Mouse (Mus musculus): ENCODE data around the gene Tspo2. TPM values are rescaled to one million over a fixed set of nuclear protein-coding genes. Genes with fewer than 3 reads are reported as not detected.
"Not testable (repeated sequence)": the region's sequence is repeated elsewhere in the genome, so short reads cannot be mapped to it uniquely, and the experiment has no call there.

Gene Tspo2
- polyA plus RNA-seq, 1 experiment from 2014 or later, result 1.5 TPM

DNA sequence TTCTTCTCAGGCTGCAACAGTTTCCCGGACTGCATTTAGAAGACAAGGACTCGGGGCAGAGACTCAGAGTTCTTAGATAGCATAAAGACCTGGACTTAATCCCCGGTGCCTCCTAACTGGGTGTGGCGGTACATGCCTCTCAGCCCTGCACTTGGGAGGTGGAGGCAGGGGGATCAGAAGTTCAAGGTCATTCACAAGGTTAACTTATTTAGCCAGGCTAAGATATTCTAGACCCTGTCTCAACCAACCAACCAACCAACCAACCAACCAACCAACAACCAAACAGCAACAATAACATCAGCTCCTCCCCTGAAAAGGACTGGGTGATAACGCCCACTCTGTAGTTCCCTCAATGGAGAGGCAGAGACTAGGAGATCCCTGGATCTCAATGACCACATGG lies 32.9 kb upstream of the Tspo2 start:
- WGBS, result 91% methylated on average over 5 of the region's 5 CpGs
- H3K27me3 ChIP-seq (ENCODE audit: insufficient read depth, low read length), result no peaks in the 10 kb centered on the region
- no peak overlapping the region for H3K27ac ChIP-seq (ENCODE audit: low read depth)
- ATAC-seq (ENCODE audit: insufficient read depth), result no peak
- H3K9me3 ChIP-seq (ENCODE audit: low read depth, low read length), result no peaks in the 10 kb centered on the region
- TF ChIP-seq CTCF (IDR thresholded peaks at IDR 0.05; ENCODE audit: low read depth), result no peak
- no peaks in the 10 kb centered on the region for H3K36me3 ChIP-seq (ENCODE audit: insufficient read depth)
- no peak overlapping the region for H3K4me2 ChIP-seq
- H3K4me3 ChIP-seq (ENCODE audit: low read depth, low read length), result no peak overlapping the region
- no peak overlapping the region for H3K9ac ChIP-seq
- DNase-seq, result no peak
- no peaks in the 10 kb centered on the region for H3K4me1 ChIP-seq (ENCODE audit: insufficient read depth)

DNA sequence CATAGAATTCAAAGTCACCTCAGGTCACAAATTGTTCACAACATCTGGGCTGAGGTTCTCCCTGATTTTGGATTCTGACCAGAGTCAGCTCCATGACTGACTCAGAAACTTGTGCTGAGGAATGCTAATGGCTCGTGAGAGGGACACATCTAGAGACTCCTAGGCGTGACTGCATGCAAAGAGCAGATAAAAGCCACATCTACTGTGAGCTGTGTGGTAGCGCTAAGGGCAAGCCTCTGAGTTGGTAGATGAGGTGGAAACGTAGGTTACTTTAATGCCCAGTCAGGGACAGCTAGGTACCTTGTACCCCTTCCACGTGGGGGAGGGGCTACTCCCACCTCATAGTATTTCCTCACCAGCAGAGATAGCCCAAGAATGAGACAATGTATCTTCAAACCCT lies 32.4 kb upstream of the Tspo2 start:
- H3K4me1 ChIP-seq (ENCODE audit: insufficient read depth), result no peaks in the 10 kb centered on the region
- WGBS, result 80% methylated on average over 5 of the region's 5 CpGs
- no peak for TF ChIP-seq CTCF (IDR thresholded peaks at IDR 0.05; ENCODE audit: low read depth)
- DNase-seq (no peak), ATAC-seq (ENCODE audit: insufficient read depth) (no peak)
- no peak overlapping the region for H3K27ac ChIP-seq (ENCODE audit: low read depth)
- H3K4me3 ChIP-seq (ENCODE audit: low read depth, low read length), result no peak overlapping the region
- H3K4me2 ChIP-seq, result no peak overlapping the region
- H3K27me3 ChIP-seq (ENCODE audit: insufficient read depth, low read length), result no peaks in the 10 kb centered on the region
- H3K9me3 ChIP-seq (ENCODE audit: low read depth, low read length), result no peaks in the 10 kb centered on the region
- no peaks in the 10 kb centered on the region for H3K36me3 ChIP-seq (ENCODE audit: insufficient read depth)
- H3K9ac ChIP-seq, result no peak overlapping the region

DNA sequence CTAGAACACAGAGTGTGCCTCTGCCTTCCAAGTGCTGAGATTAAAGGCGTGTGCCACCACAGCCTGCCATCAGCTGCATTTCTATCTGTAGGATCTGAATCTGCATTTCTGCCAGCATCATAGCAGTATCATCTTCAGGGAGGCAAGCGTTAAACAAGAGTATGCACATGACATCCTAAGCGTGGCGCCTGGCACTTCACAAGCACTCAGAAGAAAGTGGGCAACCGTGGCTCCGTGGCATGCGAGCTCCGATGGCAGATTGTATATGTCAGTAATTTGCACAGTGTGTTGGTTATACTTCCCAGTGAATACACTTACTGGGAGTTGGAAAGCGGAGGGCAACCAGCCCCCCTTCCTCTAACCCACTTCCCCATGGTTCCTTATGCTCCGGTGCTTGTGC lies 28.6 kb upstream of the Tspo2 start:
- Histone ChIP-seq H3K9ac (no peak overlapping the region), H3K36me3 (ENCODE audit: insufficient read depth) (no peaks in the 10 kb centered on the region), H3K9me3 (ENCODE audit: low read depth, low read length) (no peaks in the 10 kb centered on the region), H3K27ac (ENCODE audit: low read depth) (no peak overlapping the region), H3K4me3 (ENCODE audit: low read depth, low read length) (no peak overlapping the region), H3K4me2 (no peak overlapping the region), H3K27me3 (ENCODE audit: insufficient read depth, low read length) (no peaks in the 10 kb centered on the region), H3K4me1 (ENCODE audit: insufficient read depth) (no peaks in the 10 kb centered on the region)
- WGBS, result 78% methylated on average over 10 of the region's 10 CpGs
- TF ChIP-seq CTCF (IDR thresholded peaks at IDR 0.05; ENCODE audit: low read depth), result no peak
- ATAC-seq (ENCODE audit: insufficient read depth), result no peak
- DNase-seq, result no peak

DNA sequence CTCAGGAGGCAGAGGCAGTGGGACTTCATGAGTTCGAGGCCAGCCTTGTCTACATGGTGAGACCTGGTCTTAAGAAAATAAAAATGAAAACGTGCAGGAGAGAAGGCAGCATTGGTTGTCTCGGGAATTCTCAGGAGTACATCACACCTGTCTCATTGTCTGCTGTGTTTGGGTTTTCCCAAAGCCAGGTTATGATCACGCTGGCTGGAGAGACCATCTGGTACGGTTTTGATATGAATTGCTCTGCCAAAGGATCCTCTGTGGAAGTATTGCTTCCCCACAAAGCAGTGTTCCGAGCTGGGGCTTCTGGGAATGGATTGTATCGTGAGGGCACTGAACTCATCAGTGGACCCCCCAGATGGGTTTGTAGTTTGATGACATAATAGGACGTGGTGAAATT lies 24.1 kb upstream of the Tspo2 start:
- 79% methylated on average over 8 of the region's 8 CpGs for WGBS

DNA sequence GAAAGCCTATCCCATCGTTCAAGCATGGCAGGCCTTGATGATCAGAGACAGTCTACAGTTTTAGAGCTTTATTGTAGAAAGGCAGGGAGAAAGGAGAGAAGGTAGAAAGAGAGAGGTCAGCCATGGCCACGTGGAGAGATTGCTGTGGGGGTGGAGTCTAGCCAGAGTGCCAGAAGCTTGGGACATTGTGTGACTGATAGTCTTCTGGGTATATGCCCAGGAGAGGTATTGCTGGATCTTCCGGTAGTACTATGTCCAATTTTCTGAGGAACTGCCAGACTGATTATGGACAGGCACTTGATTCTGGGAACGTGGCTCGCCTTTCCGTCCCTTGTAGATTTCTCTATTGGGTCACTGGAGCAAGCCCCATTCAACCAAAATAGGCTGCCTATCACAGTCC lies 23.0 kb upstream of the Tspo2 start:
- H3K9ac ChIP-seq; H3K4me1 ChIP-seq (ENCODE audit: insufficient read depth); H3K4me3 ChIP-seq (ENCODE audit: low read depth, low read length); H3K4me2 ChIP-seq; ATAC-seq (ENCODE audit: insufficient read depth); H3K9me3 ChIP-seq (ENCODE audit: low read depth, low read length); H3K27ac ChIP-seq (ENCODE audit: low read depth); H3K36me3 ChIP-seq (ENCODE audit: insufficient read depth); DNase-seq; H3K27me3 ChIP-seq (ENCODE audit: insufficient read depth, low read length): not testable (repeated sequence)
- WGBS, result 79% methylated on average over 6 of the region's 6 CpGs

More for the DNA sequence above, 24.1 kb upstream of the Tspo2 start:
- H3K36me3 ChIP-seq (ENCODE audit: insufficient read depth), result no peaks in the 10 kb centered on the region
- no peaks in the 10 kb centered on the region for H3K4me1 ChIP-seq (ENCODE audit: insufficient read depth)
- DNase-seq, result no peak
- no peak for TF ChIP-seq CTCF (IDR thresholded peaks at IDR 0.05; ENCODE audit: low read depth)
- H3K27me3 ChIP-seq (ENCODE audit: insufficient read depth, low read length), result no peaks in the 10 kb centered on the region
- H3K27ac ChIP-seq (ENCODE audit: low read depth), result no peak overlapping the region
- H3K9me3 ChIP-seq (ENCODE audit: low read depth, low read length), result no peaks in the 10 kb centered on the region
- H3K4me3 ChIP-seq (ENCODE audit: low read depth, low read length), result no peak overlapping the region
- ATAC-seq (ENCODE audit: insufficient read depth), result no peak
- no peak overlapping the region for H3K4me2 ChIP-seq
- no peak overlapping the region for H3K9ac ChIP-seq

DNA sequence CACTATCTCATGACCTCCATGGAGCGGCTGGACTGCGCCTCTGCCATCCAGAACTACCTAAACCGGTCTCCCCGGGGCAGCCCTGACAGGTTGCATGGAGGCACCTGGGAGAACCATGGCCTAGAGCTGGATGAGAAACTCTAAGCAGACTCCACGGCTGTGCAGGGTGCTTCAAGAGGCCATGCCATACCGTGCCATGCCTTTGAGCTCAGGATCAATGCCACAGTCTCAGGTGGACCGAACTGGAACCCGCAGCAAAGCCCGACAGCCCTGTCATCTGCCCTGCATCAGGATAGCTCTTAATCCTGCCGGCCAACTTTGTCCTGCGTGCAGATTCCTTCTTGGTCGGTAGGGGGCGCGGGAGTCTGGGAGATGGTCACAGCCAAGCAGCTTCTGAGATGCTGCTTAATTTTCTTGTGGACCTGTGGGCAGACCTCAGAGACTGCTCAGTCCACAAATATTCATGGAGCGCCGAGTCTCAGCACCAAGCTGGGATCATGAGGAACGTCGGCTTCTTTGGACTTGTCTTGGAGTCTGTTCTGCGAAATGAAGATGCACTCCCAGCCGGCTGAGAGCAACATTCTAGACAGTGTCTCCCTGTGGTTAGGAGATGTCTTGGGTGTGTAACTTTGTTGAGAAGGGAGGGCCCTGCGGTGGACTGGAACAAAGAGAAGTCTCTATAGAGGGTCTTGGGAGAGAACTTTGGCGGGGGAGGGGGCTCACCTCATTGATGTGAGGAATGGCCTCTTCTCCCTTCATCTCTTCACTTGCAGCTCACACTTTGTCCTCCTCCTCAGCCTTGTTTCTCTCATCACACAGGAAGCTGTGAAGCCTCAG lies 16.3 kb upstream of the Tspo2 start:
- DNase-seq (peak; percentile 91), ATAC-seq (ENCODE audit: insufficient read depth) (peak; percentile 90)
- H3K9ac ChIP-seq, result no peak overlapping the region
- H3K4me2 ChIP-seq, result peak overlapping the region; percentile 53
- no peaks in the 10 kb centered on the region for H3K27me3 ChIP-seq (ENCODE audit: insufficient read depth, low read length)
- H3K4me3 ChIP-seq (ENCODE audit: low read depth, low read length), result peak overlapping the region; percentile 12
- no peaks in the 10 kb centered on the region for H3K36me3 ChIP-seq (ENCODE audit: insufficient read depth)
- no peaks in the 10 kb centered on the region for H3K9me3 ChIP-seq (ENCODE audit: low read depth, low read length)
- TF ChIP-seq CTCF (IDR thresholded peaks at IDR 0.05; ENCODE audit: low read depth), result peak; percentile 96
- 5% methylated on average over 22 of the region's 22 CpGs for WGBS
- no peak overlapping the region for H3K27ac ChIP-seq (ENCODE audit: low read depth)
- no peaks in the 10 kb centered on the region; the same call in 1 of the 2 replicates for H3K4me1 ChIP-seq (ENCODE audit: insufficient read depth)

DNA sequence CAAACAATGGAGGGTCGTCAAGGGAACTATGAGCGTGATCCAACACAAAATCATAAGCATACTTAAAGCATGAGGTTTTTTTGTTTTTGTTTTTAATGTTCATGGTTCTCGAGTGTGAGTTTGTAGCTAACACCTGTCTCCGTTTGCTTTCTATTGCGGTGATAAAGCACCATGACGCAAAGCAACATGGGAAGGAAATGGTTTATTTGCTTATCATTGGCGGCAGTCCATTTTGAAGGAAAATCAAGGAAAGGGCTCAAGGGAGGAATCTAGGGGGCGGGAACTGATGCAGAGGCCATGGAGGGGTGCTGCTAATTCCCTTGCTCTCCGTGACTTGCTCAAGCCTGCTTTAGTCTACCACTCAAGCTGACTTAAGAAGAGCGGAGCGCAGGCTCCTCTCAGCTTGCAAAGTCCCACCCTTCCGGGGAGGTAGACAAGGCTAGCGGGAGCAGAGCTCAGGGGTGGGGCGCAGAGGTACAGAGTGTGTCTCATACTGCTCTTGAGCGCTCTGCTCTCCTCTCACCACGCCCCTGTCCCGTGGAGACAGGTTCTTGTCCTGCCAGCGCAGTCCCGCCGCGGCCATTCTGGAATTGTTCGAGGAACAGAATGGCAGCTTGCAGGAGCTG lies 15.6 kb upstream of the Tspo2 start:
- no peaks in the 10 kb centered on the region; the same call in 1 of the 2 replicates for H3K4me1 ChIP-seq (ENCODE audit: insufficient read depth)
- DNase-seq, result peak; percentile 42
- no peak for TF ChIP-seq CTCF (IDR thresholded peaks at IDR 0.05; ENCODE audit: low read depth)
- 30% methylated on average over 22 of the region's 22 CpGs for WGBS
- no peaks in the 10 kb centered on the region for H3K36me3 ChIP-seq (ENCODE audit: insufficient read depth)
- peak overlapping the region; percentile 12 for H3K4me3 ChIP-seq (ENCODE audit: low read depth, low read length)
- H3K27me3 ChIP-seq (ENCODE audit: insufficient read depth, low read length), result no peaks in the 10 kb centered on the region
- H3K9me3 ChIP-seq (ENCODE audit: low read depth, low read length), result no peaks in the 10 kb centered on the region
- no peak overlapping the region for H3K9ac ChIP-seq
- ATAC-seq (ENCODE audit: insufficient read depth), result peak; percentile 74
- H3K4me2 ChIP-seq, result peak overlapping the region; percentile 53
- no peak overlapping the region for H3K27ac ChIP-seq (ENCODE audit: low read depth)
